Mouse (Mus musculus) frontal cortex, postnatal 10 days (tissue): ENCODE results near the gene Cd63.

Experiments
- DNase-seq, 2 experiments: peaks; one replicate each; pipeline ENCODE4 v3.0.0; 2022; ENCODE audit warnings: low spot score in 2 of 2, mixed read lengths in 1 of 2

The Cd63 gene

DNA sequence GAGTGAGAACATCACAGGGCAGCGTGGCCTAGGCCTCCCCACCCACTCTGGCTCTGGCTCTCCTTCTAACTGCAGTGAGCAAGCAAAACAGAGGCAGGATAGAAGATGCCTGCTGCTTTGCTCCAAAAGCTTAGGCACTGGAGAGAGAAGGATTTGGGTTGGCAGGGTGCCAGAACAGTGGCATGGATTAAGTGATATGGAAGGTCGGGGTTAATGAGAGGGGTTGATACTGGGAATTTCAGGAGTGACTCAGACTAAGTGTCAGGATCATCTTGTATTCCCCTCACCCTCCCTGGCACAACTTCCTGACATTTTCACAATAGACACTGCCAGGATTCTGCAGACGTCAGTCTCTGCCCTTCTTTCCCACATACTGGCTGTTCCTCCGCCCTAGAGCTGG, 27.6 kb downstream of the Cd63 start:
- DNase-seq, result no peak

DNA sequence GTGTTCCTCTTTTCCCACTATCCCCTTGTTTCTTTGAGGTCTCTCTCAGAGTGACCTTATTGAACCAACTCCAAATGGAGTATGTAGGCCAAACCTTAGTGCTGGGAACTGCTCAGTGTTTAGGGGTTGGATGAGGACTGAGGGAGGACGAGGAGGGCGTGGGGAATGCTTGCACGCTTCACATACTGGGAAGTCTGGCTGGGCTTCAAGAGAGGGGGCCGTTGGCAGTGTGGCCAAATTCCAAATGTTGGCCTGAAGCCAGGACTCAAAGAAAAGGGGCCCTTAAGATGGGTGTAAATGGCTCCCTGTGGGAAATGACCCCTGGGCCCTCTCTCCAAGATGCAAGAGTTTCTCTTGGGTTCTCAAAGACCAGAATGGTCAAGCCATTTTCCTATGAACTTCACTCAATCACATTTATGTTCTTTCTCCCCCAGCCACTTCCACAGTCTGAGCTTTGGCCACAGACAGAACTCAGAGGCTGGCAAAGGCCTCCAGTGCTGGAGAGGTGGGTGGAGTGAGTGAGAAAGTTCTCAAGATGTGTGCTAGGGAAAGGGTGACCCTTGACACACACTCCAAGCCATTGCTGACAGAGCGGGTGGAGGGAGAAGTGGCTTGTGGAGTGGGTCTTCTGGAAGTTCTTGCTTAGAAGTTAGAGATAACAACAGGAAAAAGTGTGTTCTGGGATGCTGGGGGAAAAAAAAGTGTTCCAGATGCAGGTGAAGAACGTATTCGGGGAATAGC, 29.0 kb downstream of the Cd63 start:
- DNase-seq, result no peak

GRCm38 (mm10) chr10:128931441-128931840, 30.7 kb downstream of the Cd63 start:
- no peak for DNase-seq

- DNase-seq, result no peak
Observed at GRCm38 (mm10) chr10:128933574-128933973, 32.8 kb downstream of the Cd63 start, which contains the start of gene Itga7. TSS of gene Itga7 (plus strand) at chr10:128933818.

DNA sequence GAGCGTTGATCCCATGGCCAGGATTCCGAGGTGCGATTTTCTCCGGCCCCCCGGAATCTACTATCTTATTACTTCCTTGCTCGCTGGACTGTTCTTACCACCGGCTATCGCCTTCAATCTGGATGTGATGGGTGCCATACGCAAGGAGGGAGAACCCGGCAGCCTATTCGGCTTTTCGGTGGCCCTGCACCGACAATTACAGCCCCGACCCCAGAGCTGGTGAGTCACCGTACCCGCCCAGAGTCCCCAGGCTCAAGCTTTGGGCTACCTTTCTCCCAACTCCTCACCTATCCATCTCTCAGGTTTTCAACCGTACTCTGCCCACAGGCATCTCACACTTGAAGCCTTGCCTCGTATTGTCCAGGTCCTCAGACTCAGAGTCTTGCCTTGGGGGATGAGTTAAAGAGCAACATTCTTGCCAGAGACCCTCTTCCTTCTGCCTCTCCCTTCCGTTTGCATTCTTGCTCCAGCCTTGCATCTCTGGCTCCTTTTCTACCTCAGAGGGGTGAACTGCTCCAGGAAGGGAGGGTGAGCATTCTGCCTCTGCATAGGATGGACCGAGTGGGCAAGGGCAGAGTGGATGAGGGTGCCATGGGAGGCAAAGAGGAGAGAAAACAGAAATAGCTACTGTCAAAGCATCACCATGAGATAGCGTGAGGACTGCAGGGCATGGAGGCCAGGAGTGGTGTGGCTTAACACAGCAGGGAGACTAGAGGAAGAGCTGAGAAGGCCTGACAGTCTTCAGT, 33.4 kb downstream of the Cd63 start:
- no peak for DNase-seq

DNA sequence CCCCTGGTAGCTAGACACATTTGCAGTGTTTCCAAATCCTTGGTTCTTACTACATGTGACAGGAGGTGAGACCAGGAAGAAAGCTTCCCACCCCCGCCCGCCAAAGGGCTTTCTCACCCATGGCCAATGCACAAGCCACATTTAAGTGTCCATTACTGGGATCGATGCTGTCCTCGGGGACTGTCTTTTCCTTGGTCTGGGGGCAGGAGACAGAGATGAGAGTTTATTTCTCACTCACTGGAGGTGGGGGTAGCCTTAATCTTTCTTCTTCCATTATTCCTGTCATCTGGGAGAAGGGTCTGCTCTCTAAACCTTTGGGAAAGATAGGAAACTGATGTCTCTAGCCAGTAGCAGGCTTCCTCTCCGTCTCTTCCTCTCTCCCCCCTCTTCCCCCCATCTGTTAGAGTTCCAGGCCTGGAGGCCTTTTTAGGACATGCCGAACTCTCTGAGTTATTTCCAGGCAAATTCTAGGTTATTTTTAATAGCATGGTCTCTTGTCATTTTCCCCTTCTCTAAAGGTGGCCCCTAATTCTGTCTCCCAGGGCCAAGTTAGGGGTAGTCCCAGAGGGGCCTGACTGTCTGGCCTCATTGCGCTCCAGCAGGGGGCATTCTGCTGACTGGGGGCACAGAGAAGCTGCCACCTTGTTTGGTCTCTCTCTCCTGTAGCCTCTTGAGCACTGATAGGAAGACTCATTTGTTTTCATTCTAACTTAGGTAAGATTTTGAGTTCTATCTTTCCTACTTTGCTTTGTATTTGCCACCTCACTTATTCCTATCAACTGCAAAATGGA, 34.4 kb downstream of the Cd63 start:
- DNase-seq, result no peak

GRCm38 (mm10) chr10:128935826-128936440, 35.1 kb downstream of the Cd63 start:
- DNase-seq, result no peak

- no peak for DNase-seq
Observed at GRCm38 (mm10) chr10:128937756-128938390, 37.1 kb downstream of the Cd63 start.

DNA sequence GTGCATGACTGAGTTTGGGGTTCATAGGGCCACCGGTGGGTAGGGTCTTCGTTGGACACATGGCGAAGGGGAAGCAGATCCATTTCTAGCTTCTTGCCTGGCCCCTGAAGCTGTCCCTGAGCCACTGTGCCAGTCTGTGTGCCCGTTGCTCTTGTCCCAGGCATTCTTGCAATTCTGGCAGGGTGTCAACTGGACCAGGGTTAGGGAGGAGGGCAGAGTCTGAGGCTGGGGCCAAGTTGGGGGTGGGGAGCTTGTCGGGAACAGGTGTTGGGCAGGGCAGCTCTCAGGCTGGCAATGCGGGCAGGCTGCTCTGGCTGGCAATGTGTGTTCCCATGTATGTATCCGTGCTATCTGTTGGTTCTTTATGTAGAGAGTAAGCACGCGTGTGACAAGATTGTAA, 37.7 kb downstream of the Cd63 start:
- no peak for DNase-seq

GRCm38 (mm10) chr10:128938974-128939373, 38.2 kb downstream of the Cd63 start:
- no peak for DNase-seq

GRCm38 (mm10) chr10:128940475-128941061, 39.8 kb downstream of the Cd63 start:
- no peak for DNase-seq

DNA sequence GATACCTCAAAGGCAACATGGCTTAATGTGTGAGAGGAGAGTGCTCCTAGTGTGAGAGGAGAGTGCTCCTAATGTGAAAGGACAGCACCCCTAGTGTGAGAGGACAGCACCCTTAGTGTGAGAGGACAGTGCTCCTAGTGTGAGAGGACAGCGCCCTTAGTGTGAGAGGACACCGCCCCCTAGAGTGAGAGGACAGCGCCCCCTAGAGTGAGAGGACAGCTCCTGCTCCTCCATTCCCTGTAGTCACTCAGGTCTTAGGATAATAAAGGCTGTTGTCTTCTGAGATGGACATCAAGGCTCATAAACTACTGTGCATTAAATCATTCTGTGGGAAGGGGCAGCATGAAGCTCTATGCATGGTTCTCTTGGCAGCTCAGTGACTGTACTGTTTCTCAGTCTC, 44.9 kb downstream of the Cd63 start:
- DNase-seq, result no peak

GRCm38 (mm10) chr10:128947496-128947895, 46.7 kb downstream of the Cd63 start:
- no peak for DNase-seq

GRCm38 (mm10) chr10:128950208-128950887, 49.6 kb downstream of the Cd63 start:
- no peak for DNase-seq

- DNase-seq, result no peak
Observed at GRCm38 (mm10) chr10:128958340-128958739, 57.6 kb downstream of the Cd63 start.

DNA sequence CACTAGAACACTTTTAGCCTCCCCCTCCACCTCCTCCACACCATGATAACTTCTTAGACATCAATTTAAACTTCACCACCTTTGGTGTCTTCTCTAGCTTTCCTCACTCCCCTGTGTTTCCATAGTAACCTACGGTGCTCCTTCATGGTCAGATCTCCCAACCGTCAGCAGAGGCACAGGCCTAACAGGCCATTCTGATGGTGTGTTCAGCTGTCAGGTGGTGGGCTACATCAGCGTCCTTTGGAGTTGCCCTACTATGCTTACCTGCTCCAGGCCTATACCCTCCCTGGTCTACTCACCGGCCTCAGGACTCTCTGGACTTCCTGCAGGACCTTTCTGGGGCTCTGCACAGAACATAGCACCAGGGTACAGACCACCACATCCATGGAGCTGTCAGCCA, 59.4 kb downstream of the Cd63 start:
- DNase-seq, result no peak

GRCm38 (mm10) chr10:128960590-128961584, 60.1 kb downstream of the Cd63 start, which contains the start of gene Mettl7b:
TSS of gene Mettl7b (minus strand) at chr10:128960988.
- DNase-seq, result no peak
